Mouse (Mus musculus) lung, adult 2 months (tissue): ENCODE results near the gene Ptch2.

Experiments used
- CTCF ChIP-seq: fragments of 200-500 bp; IDR thresholded peaks from 2 replicates; pipeline ENCODE4 v1.5.1; 2011; ENCODE audit warnings: mild to moderate bottlenecking, low read length, control low read depth; ENCODE audit not compliant: insufficient read depth
- POLR2A ChIP-seq: fragments of 200-500 bp; IDR thresholded peaks from 2 replicates; pipeline ENCODE4 v1.6.1; 2011; ENCODE audit warnings: low read depth, mild to moderate bottlenecking, control low read depth, low read length, borderline replicate concordance; ENCODE audit errors: extremely low read depth

DNA sequence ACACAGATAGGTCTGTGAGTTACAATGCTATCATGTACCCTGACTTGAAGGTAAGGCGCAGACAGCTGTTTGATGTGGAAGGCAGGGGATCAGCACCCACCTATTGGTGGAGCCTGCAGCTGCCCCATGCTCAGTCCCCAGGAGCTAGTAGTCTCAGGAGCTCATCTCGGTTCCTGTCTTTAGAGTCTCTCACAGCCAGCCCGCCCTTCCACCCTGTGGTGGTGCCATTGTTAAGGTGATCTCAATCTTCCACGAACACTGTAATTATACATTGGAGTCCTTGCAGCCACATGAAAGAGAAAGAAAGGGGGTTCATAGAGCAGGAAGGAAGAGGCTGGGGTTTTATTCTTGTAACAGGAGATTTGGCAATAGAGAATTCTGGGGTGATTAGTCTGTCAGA, 4.2 kb downstream of the Ptch2 start:
- TF ChIP-seq POLR2A (no peak), CTCF (no peak)
